Mouse (Mus musculus): ENCODE data around the gene Kdm1b. TPM values are rescaled to one million over a fixed set of nuclear protein-coding genes. Genes with fewer than 3 reads are reported as not detected.

Kdm1b gene
- 2.5 and 3.5 TPM in 2 replicates for polyA plus RNA-seq (2015; fragmentation: Nextera tagmentation; extraction: Ambion mirVana)

DNA sequence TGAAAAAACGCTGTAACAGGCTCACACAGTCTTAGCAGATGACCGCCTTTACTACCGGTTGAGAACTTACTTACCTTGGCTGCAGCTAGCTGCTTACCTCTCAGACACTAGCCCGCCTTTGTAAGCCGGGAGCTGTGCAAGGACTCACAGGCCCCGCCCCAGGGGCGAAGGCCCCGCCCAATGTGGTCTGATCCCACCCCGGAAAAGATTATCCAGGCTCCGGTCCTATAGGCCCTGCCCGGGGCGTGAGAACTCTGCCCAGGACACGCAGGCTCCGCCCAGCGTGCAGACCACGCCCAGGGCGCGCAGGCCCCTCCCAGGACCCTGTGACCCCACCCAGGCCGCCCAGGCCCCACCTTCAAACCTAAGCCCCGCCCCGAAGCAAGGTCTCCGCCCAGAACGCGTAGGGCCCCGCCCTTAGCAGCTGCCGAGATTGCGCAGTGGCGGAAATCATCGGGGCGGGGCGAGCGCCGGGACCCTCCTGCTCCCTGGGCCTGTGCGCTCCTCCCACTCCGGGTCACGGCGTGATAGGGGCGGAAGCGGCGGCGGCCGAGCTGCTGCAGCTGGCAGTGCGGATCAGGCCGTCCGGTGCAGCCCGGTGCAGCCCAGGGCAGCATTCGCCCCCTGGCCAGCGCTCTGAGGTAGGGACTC is at the start of gene Kdm1b:
TSS of gene Kdm1b (plus strand) at position 470 of the 651 bp plus-strand sequence.

GRCm38 (mm10) chr13:47014334-47015194 is 28.7 kb upstream of the Kdm1b start, which contains the start of gene Nhlrc1:
Gene Nhlrc1 (minus strand): TSS chr13:47014850.

DNA sequence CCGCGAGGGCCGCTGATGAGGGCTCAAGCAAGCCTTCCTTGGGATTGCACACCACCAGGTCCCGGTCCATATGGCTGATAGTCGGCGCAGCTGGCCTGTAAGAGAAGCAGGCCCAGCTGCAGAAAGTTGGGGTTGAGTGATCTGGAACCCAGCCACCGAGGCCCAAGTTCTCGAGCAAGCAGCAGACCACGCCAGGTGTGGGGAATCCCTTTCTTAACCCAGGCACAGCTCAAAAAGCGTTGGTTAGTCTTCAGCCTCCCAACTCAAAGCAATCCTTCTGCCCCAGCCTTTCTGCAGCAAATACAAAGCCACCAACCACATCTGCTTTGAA is 1.3 kb downstream of the Kdm1b start, which contains the start of gene Tpmt:
TSS of gene Tpmt (minus strand) at position 121 of the 331 bp plus-strand sequence.

GRCm38 (mm10) chr13:47105711-47106579 is 62.6 kb downstream of the Kdm1b start, which contains the start of gene Dek:
Gene Dek (minus strand): TSS chr13:47106201.

DNA sequence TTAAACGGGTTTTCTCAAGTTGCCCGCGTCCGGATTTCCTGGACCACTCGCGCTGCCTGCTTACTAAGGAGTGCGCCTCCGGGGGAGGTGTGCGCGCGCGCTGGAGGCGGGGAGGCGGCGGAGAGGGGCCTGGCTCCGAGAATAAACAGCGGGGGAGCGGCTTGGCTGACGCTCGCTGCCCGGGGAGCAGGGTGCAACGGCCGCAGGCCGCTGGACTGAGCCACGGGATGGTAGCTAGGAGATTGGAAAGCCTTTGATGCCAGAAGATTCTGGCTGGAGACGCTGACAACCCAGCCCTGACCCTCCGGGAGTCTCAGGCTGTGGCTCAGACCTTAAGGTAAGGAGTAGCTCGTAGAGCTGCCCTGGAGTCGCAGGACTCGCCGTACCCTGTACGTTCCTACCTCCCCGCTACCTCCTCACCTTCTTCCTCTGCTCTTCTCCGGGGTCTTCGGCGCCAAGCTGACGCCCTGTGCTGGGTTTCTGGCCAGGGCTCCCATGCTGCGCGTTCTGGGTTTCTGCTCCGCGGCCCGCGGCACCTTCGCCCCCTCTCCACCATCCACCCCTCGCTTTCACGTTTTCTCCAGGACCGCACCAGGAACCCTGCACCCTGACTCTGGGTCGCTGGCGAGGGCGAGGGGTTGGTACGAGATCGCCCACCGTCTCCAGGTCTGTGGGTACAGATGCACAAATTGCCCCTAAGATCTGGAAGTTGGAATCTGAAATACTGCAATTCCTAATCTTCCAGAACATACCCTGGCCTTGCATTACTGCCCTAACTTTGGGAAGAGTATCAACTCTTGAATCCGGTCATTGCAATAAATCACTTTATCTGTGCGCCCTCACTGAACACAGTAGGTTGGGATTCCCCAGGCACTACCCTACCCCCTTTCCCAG is 79.5 kb downstream of the Kdm1b start, which contains the start of gene Rnf144b:
TSS of gene Rnf144b (plus strand) at position 120 of the 894 bp plus-strand sequence.

Other genes starting within 250 kb of the Kdm1b start
- 5.8 and 7.6 TPM in 2 replicates for gene Kif13a, start 113.6 kb upstream of the Kdm1b start, polyA plus RNA-seq (2015; fragmentation: Nextera tagmentation; extraction: Ambion mirVana)
- 0.32 and 0.70 TPM in 2 replicates for gene Nhlrc1, start 28.6 kb upstream of the Kdm1b start, polyA plus RNA-seq (2015; fragmentation: Nextera tagmentation; extraction: Ambion mirVana)
- gene Tpmt, start 1.2 kb downstream of the Kdm1b start, polyA plus RNA-seq (2015; fragmentation: Nextera tagmentation; extraction: Ambion mirVana), result 2.8 and 4.8 TPM in 2 replicates
- 573 and 689 TPM in 2 replicates for gene Dek, start 62.7 kb downstream of the Kdm1b start, polyA plus RNA-seq (2015; fragmentation: Nextera tagmentation; extraction: Ambion mirVana)
- gene Rnf144b, start 79.2 kb downstream of the Kdm1b start, polyA plus RNA-seq (2015; fragmentation: Nextera tagmentation; extraction: Ambion mirVana), result 1.7 and 2.3 TPM in 2 replicates